Mouse (Mus musculus): ENCODE measurements around the gene Rps19bp1.

Gene Rps19bp1

DNA sequence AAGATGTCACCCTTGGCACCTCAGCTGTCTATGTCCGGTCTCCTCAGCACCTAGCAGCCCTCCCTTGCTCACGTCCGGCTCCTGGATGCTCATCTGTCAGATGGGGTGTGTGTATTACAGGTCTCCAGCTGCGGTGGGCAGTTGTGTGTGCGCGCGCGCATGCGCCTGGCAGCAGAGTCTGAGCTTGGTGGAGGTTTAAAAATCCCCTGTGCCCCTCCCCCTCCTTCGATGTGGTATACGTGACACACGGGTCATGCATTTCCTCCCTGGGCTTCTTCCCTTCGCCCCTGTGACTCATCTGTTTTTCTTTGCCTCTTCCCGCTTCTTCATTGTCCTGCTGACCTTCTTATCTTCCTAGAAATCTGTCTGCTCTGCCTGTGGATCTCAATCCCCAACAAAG is 44.9 kb downstream of the Rps19bp1 start:
- no peak for DNase-seq (ENCODE audit: low spot score)

DNA sequence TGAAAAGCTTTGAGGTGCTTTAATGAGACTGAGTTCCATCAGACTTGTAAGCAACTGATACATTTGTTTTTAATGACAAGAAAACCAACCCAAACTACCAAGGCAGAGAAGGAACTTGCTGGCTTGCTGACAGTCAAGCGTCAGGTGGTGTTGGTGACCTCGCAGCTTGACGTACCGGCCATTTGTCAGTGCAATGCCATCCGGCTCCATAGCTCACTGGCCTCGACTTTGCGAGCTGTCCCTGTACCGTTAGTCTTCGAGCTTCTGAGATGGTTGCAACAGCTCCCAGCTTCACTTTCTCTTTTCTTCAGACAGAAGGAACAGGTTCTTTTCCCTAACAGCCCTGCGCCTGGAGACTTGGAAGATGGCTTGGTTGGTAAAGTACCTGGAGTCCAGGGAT is 46.6 kb downstream of the Rps19bp1 start:
- no peak for DNase-seq (ENCODE audit: low spot score)

DNA sequence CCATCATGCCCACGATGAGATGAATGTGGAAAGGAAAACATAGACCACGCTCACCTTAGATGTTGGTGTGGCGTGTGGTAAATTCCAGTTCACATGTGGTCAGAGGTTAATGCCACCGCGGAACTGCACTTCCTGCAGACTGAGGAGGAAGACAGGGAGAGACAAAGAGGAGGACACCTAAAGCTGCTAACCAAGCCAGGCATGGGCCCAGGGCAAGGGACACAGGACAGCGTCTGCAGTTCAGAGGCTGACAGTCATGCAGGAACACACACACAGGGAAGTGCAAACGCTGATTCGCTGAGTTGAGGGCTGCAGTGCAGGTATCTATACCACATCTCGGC is 47.7 kb downstream of the Rps19bp1 start:
- no peak for DNase-seq (ENCODE audit: low spot score)

- DNase-seq (ENCODE audit: low spot score) = no peak
These were observed 48.2 kb downstream of the Rps19bp1 start for GRCm38 (mm10) chr15:80215716-80216479.

- no peak for DNase-seq (ENCODE audit: low spot score)
These were observed 50.4 kb downstream of the Rps19bp1 start for GRCm38 (mm10) chr15:80213688-80214087.

Measured in layer of hippocampus, adult 9-10 months (tissue).